Mouse (Mus musculus): ENCODE measurements at regions not wholly inside any gene's neighbourhood (a gene's known extent, or its start where the extent isn't known, plus 50 kb on each side); places are given as distances from the start of the nearest gene placed in this dataset.

DNA sequence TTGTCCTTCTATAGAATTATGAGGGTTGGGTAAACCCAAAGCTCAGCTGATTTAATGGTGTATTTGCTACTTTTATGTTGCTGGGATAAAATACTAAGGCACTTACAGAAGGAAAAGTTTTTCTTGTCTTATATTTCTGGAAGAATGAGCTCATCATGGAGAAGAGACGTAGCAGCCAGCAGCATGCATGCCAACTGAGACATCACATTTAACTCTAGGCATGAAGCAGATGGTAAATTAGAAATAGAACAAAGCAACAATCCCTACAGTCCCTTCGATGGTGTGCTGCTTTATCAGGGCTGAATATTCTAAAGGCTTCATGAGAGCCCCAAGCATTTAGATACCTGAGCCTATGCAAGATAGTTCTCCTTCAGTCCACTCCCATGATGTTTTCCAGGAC is 1492.0 kb upstream of the Zeb2 start:
- no peak overlapping the region for H3K27ac ChIP-seq (ENCODE audit: insufficient read depth, low read depth, low read length, poor library complexity, severe bottlenecking)
- no peak overlapping the region for H3K9ac ChIP-seq (ENCODE audit: insufficient read depth, low read depth, low read length, poor library complexity, severe bottlenecking)
- TF ChIP-seq HCFC1 (IDR thresholded peaks at IDR 0.05; ENCODE audit: borderline replicate concordance, insufficient read depth, low read length) (no peak), CHD2 (IDR thresholded peaks at IDR 0.05; ENCODE audit: low read depth, low read length) (no peak), ZNF384 (IDR thresholded peaks at IDR 0.05; ENCODE audit: low read depth, low read length) (no peak), MAFK (IDR thresholded peaks at IDR 0.05; ENCODE audit: insufficient read depth, low read depth, low read length) (no peak), ZC3H11A (IDR thresholded peaks at IDR 0.05; ENCODE audit: borderline replicate concordance, low read depth, low read length) (no peak)
- no peaks in the 10 kb centered on the region for H3K36me3 ChIP-seq (ENCODE audit: control insufficient read depth, insufficient read depth, low read length, poor library complexity, severe bottlenecking)
- no peaks in the 10 kb centered on the region for H3K4me1 ChIP-seq (ENCODE audit: control insufficient read depth in 2 of 2, insufficient read depth in 2 of 2, low read length in 2 of 2, poor library complexity in 1 of 2)
- H3K9me3 ChIP-seq (ENCODE audit: control insufficient read depth, insufficient read depth, low read depth, low read length), result no peaks in the 10 kb centered on the region
- H3K4me3 ChIP-seq (ENCODE audit: insufficient read depth in 1 of 2, low read depth in 1 of 2, low read length in 2 of 2, poor library complexity in 1 of 2, severe bottlenecking in 1 of 2), result no peak overlapping the region
- in situ Hi-C loops (cut with MboI; ENCODE audit: low sequenced_read_pairs in 2 of 2, unreplicated experiment in 2 of 2), result no loop called here
- DNase-seq (ENCODE audit: low read depth, low spot score), result no peak

DNA sequence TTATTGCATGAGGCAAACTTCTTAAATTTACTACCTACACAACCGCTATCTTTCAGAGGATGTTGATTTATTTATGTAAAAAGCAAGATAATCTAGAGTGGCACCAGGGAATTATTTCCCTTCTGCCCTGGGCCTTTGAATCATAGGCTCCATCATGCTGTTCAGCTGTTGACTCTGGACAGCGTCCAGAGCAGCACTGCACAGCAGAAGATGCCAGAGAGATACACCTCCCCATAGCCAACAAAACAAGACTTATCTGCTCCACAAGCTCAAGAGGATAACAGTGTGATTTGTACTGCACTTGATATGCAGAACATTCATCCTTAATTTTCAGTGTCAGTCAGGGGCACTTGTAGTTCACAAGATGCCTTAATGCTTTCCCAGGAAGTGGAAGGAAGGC is 1464.6 kb upstream of the Zeb2 start:
- no peaks in the 10 kb centered on the region for H3K9me3 ChIP-seq (ENCODE audit: control insufficient read depth, insufficient read depth, low read depth, low read length)
- H3K36me3 ChIP-seq (ENCODE audit: control insufficient read depth, insufficient read depth, low read length, poor library complexity, severe bottlenecking), result no peaks in the 10 kb centered on the region
- no peak for DNase-seq (ENCODE audit: low read depth, low spot score)
- TF ChIP-seq ZC3H11A (IDR thresholded peaks at IDR 0.05; ENCODE audit: borderline replicate concordance, low read depth, low read length) (no peak), MAFK (IDR thresholded peaks at IDR 0.05; ENCODE audit: insufficient read depth, low read depth, low read length) (no peak), HCFC1 (IDR thresholded peaks at IDR 0.05; ENCODE audit: borderline replicate concordance, insufficient read depth, low read length) (no peak), CHD2 (IDR thresholded peaks at IDR 0.05; ENCODE audit: low read depth, low read length) (no peak), ZNF384 (IDR thresholded peaks at IDR 0.05; ENCODE audit: low read depth, low read length) (no peak)
- H3K27ac ChIP-seq (ENCODE audit: insufficient read depth, low read depth, low read length, poor library complexity, severe bottlenecking), result no peak overlapping the region
- H3K9ac ChIP-seq (ENCODE audit: insufficient read depth, low read depth, low read length, poor library complexity, severe bottlenecking), result no peak overlapping the region
- no peaks in the 10 kb centered on the region for H3K4me1 ChIP-seq (ENCODE audit: control insufficient read depth in 2 of 2, insufficient read depth in 2 of 2, low read length in 2 of 2, poor library complexity in 1 of 2)
- H3K4me3 ChIP-seq (ENCODE audit: insufficient read depth in 1 of 2, low read depth in 1 of 2, low read length in 2 of 2, poor library complexity in 1 of 2, severe bottlenecking in 1 of 2), result no peak overlapping the region
- in situ Hi-C loops (cut with MboI; ENCODE audit: low sequenced_read_pairs in 2 of 2, unreplicated experiment in 2 of 2), result no loop called here

GRCm38 (mm10) chr2:46570416-46570815 is 1453.2 kb upstream of the Zeb2 start:
- in situ Hi-C loops (cut with MboI; ENCODE audit: low sequenced_read_pairs in 2 of 2, unreplicated experiment in 2 of 2), result no loop called here
- H3K27ac ChIP-seq (ENCODE audit: insufficient read depth, low read depth, low read length, poor library complexity, severe bottlenecking), result no peak overlapping the region
- H3K36me3 ChIP-seq (ENCODE audit: control insufficient read depth, insufficient read depth, low read length, poor library complexity, severe bottlenecking), result no peaks in the 10 kb centered on the region
- no peak for DNase-seq (ENCODE audit: low read depth, low spot score)
- H3K9me3 ChIP-seq (ENCODE audit: control insufficient read depth, insufficient read depth, low read depth, low read length), result no peaks in the 10 kb centered on the region
- no peak for TF ChIP-seq MAFK (IDR thresholded peaks at IDR 0.05; ENCODE audit: insufficient read depth, low read depth, low read length)
- no peak for TF ChIP-seq CHD2 (IDR thresholded peaks at IDR 0.05; ENCODE audit: low read depth, low read length)
- no peak for TF ChIP-seq ZNF384 (IDR thresholded peaks at IDR 0.05; ENCODE audit: low read depth, low read length)
- TF ChIP-seq HCFC1 (IDR thresholded peaks at IDR 0.05; ENCODE audit: borderline replicate concordance, insufficient read depth, low read length), result no peak
- TF ChIP-seq ZC3H11A (IDR thresholded peaks at IDR 0.05; ENCODE audit: borderline replicate concordance, low read depth, low read length), result no peak
- H3K9ac ChIP-seq (ENCODE audit: insufficient read depth, low read depth, low read length, poor library complexity, severe bottlenecking), result no peak overlapping the region
- no peak overlapping the region for H3K4me3 ChIP-seq (ENCODE audit: insufficient read depth in 1 of 2, low read depth in 1 of 2, low read length in 2 of 2, poor library complexity in 1 of 2, severe bottlenecking in 1 of 2)
- H3K4me1 ChIP-seq (ENCODE audit: control insufficient read depth in 2 of 2, insufficient read depth in 2 of 2, low read length in 2 of 2, poor library complexity in 1 of 2), result no peaks in the 10 kb centered on the region

GRCm38 (mm10) chr2:46533395-46533794 is 1416.2 kb upstream of the Zeb2 start:
- H3K9ac ChIP-seq (ENCODE audit: insufficient read depth, low read depth, low read length, poor library complexity, severe bottlenecking), result no peak overlapping the region
- TF ChIP-seq MAFK (IDR thresholded peaks at IDR 0.05; ENCODE audit: insufficient read depth, low read depth, low read length) (no peak), ZC3H11A (IDR thresholded peaks at IDR 0.05; ENCODE audit: borderline replicate concordance, low read depth, low read length) (no peak), HCFC1 (IDR thresholded peaks at IDR 0.05; ENCODE audit: borderline replicate concordance, insufficient read depth, low read length) (no peak), ZNF384 (IDR thresholded peaks at IDR 0.05; ENCODE audit: low read depth, low read length) (no peak), CHD2 (IDR thresholded peaks at IDR 0.05; ENCODE audit: low read depth, low read length) (no peak)
- no peak for DNase-seq (ENCODE audit: low read depth, low spot score)
- no peak overlapping the region for H3K4me3 ChIP-seq (ENCODE audit: insufficient read depth in 1 of 2, low read depth in 1 of 2, low read length in 2 of 2, poor library complexity in 1 of 2, severe bottlenecking in 1 of 2)
- no peaks in the 10 kb centered on the region for H3K4me1 ChIP-seq (ENCODE audit: control insufficient read depth in 2 of 2, insufficient read depth in 2 of 2, low read length in 2 of 2, poor library complexity in 1 of 2)
- no peaks in the 10 kb centered on the region for H3K36me3 ChIP-seq (ENCODE audit: control insufficient read depth, insufficient read depth, low read length, poor library complexity, severe bottlenecking)
- in situ Hi-C loops (cut with MboI; ENCODE audit: low sequenced_read_pairs in 2 of 2, unreplicated experiment in 2 of 2), result no loop called here
- H3K9me3 ChIP-seq (ENCODE audit: control insufficient read depth, insufficient read depth, low read depth, low read length), result no peaks in the 10 kb centered on the region
- no peak overlapping the region for H3K27ac ChIP-seq (ENCODE audit: insufficient read depth, low read depth, low read length, poor library complexity, severe bottlenecking)

DNA sequence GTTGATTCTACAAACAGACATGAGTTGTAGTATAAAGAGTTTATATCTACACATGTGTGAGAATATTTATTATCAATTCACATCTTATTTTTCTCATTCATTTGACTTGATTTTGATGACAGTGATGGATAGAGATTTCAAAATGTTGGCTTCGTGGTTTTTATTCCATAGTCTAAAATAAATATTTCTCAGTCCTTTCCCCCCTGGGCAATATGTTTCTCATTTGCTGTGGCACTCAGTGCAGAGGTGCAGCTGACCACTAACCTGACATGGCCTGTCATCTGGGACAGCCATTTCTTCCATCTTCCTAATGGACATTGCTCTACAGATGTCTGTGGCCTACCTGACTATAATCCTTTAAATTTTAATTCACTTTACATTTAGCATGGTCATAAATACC is 1413.5 kb upstream of the Zeb2 start:
- DNase-seq (ENCODE audit: low read depth, low spot score), result no peak
- in situ Hi-C loops (cut with MboI; ENCODE audit: low sequenced_read_pairs in 2 of 2, unreplicated experiment in 2 of 2), result no loop called here

More for the DNA sequence above, 1413.5 kb upstream of the Zeb2 start:
- Histone ChIP-seq H3K4me1 (ENCODE audit: control insufficient read depth in 2 of 2, insufficient read depth in 2 of 2, low read length in 2 of 2, poor library complexity in 1 of 2) (no peaks in the 10 kb centered on the region), H3K9me3 (ENCODE audit: control insufficient read depth, insufficient read depth, low read depth, low read length) (no peaks in the 10 kb centered on the region), H3K27ac (ENCODE audit: insufficient read depth, low read depth, low read length, poor library complexity, severe bottlenecking) (no peak overlapping the region), H3K36me3 (ENCODE audit: control insufficient read depth, insufficient read depth, low read length, poor library complexity, severe bottlenecking) (no peaks in the 10 kb centered on the region), H3K4me3 (ENCODE audit: insufficient read depth in 1 of 2, low read depth in 1 of 2, low read length in 2 of 2, poor library complexity in 1 of 2, severe bottlenecking in 1 of 2) (no peak overlapping the region), H3K9ac (ENCODE audit: insufficient read depth, low read depth, low read length, poor library complexity, severe bottlenecking) (no peak overlapping the region)
- TF ChIP-seq ZC3H11A (IDR thresholded peaks at IDR 0.05; ENCODE audit: borderline replicate concordance, low read depth, low read length) (no peak), MAFK (IDR thresholded peaks at IDR 0.05; ENCODE audit: insufficient read depth, low read depth, low read length) (no peak), ZNF384 (IDR thresholded peaks at IDR 0.05; ENCODE audit: low read depth, low read length) (no peak), HCFC1 (IDR thresholded peaks at IDR 0.05; ENCODE audit: borderline replicate concordance, insufficient read depth, low read length) (no peak), CHD2 (IDR thresholded peaks at IDR 0.05; ENCODE audit: low read depth, low read length) (no peak)

Measured in ES-E14 (cell line).